Mouse (Mus musculus) thymus, adult 2 months (tissue): ENCODE data around the gene Pinlyp. TPM values are rescaled to one million over a fixed set of nuclear protein-coding genes. Genes with fewer than 3 reads are reported as not detected.

ENCODE experiments used
- DNase-seq: peaks from one replicate; pipeline ENCODE4 v3.0.0; 2021
- H3K27ac ChIP-seq: fragments of 200-500 bp; 2 replicates; pipeline ENCODE4 v1.5.1; 2012; ENCODE audit warnings: low read length, control low read depth; ENCODE audit not compliant: control insufficient read depth, insufficient read depth
- H3K27me3 ChIP-seq: fragments of 200-500 bp; 2 replicates; pipeline ENCODE4 v1.6.1; 2012; ENCODE audit warnings: mild to moderate bottlenecking, low read length, moderate library complexity, mixed read lengths; ENCODE audit not compliant: control insufficient read depth, insufficient read depth
- H3K36me3 ChIP-seq: fragments of 200-500 bp; 2 replicates; pipeline ENCODE4 v1.6.1; 2012; ENCODE audit warnings: mild to moderate bottlenecking, low read length, moderate library complexity; ENCODE audit not compliant: control insufficient read depth, insufficient read depth
- H3K4me1 ChIP-seq: fragments of 200-500 bp; replicated peaks from 2 replicates; pipeline ENCODE4 v1.6.1; 2012; ENCODE audit warnings: low read length; ENCODE audit not compliant: control insufficient read depth, insufficient read depth
- H3K4me3 ChIP-seq: fragments of 200-500 bp; 2 replicates; pipeline ENCODE4 v1.5.1; 2012; ENCODE audit warnings: mild to moderate bottlenecking, low read length, control low read depth, moderate library complexity; ENCODE audit not compliant: control insufficient read depth, insufficient read depth
- CTCF ChIP-seq: fragments of 200-500 bp; IDR thresholded peaks from 2 replicates; pipeline ENCODE4 v1.5.1; 2012; ENCODE audit warnings: mild to moderate bottlenecking, control low read depth, low read length, moderate library complexity, borderline replicate concordance; ENCODE audit not compliant: control insufficient read depth, poor library complexity, insufficient read depth; ENCODE audit errors: extremely low read depth
- POLR2A ChIP-seq: fragments of 200-500 bp; IDR thresholded peaks from 2 replicates; pipeline ENCODE4 v1.6.1; 2012; ENCODE audit warnings: mild to moderate bottlenecking, low read length, control low read depth, moderate library complexity; ENCODE audit not compliant: control insufficient read depth, poor library complexity, insufficient read depth; ENCODE audit errors: extremely low read depth
- WGBS: fragments of 180-500 bp; shearing (Covaris S2); methylation state at CpG from one replicate; pipeline ENCODE4 v1.1.7; 2018; 5-methylcytosine and 5-hydroxymethylcytosine counted together
- polyA plus RNA-seq: library from polyadenylated mRNA; depleted of rRNA; stranded (reverse); fragments of >200 nt; gene quantifications from 2 replicates; pipeline ENCODE4 v1.2.3, GENCODE M21; 2012

The Pinlyp gene
- polyA plus RNA-seq, 1 experiment = 5.4 TPM

DNA sequence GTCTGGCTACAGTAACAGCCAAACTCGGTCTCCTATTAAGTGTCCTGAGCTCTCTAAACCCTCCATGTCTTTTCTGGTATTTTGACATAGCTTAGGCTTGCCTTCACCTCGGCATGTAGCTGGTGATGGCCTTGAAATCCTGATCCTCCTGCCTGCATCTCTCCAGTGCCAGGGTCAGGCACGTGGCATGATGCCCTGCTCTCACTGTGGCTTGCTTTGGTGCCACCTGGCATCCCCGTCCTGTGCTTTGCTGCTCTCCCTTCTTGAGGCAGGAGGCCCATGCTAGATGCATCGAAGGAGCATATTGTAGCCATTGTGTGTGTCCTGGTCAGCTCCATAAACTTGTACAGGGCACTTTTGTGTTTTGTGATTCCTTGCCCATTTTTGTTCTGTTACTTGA is 8.3 kb downstream of the Pinlyp start:
- Histone ChIP-seq H3K4me1 (no peaks in the 10 kb centered on the region), H3K27me3 (no peaks in the 10 kb centered on the region), H3K36me3 (peaks cover 7% of the 10 kb centered on the region; the same call in 1 of the 2 replicates), H3K4me3 (no peak overlapping the region), H3K27ac (no peak overlapping the region)
- DNase-seq = no peak
- TF ChIP-seq CTCF = no peak
- no peak for TF ChIP-seq POLR2A
- WGBS = 80% methylated on average over 5 of the region's 5 CpGs

DNA sequence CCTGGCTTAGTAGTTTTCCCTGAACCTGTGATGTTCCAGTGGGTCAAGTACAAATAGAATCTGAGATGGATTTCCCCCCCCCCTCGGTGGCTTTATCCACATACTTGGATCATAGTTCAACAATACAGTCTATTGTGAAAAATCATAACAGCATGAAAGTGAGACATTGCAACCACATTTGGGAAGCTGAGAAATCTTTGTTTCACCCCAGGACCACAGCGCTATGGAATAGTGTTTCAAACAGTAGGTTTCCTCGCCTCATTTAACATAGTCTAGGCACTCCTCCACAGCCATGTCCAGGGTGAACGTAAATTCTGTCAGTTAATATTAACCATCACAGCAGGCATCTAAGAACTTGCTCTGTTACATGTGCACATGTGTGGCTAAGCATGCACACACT is 8.8 kb downstream of the Pinlyp start:
- 93% methylated on average over 4 of the region's 4 CpGs for WGBS
- no peak overlapping the region for H3K4me3 ChIP-seq
- H3K4me1 ChIP-seq = peaks cover 3% of the 10 kb centered on the region; the same call in 1 of the 2 replicates
- TF ChIP-seq POLR2A (no peak), CTCF (no peak)
- H3K27ac ChIP-seq = no peak overlapping the region
- no peak for DNase-seq
- no peaks in the 10 kb centered on the region for H3K27me3 ChIP-seq
- peaks cover 7% of the 10 kb centered on the region; the same call in 1 of the 2 replicates for H3K36me3 ChIP-seq

DNA sequence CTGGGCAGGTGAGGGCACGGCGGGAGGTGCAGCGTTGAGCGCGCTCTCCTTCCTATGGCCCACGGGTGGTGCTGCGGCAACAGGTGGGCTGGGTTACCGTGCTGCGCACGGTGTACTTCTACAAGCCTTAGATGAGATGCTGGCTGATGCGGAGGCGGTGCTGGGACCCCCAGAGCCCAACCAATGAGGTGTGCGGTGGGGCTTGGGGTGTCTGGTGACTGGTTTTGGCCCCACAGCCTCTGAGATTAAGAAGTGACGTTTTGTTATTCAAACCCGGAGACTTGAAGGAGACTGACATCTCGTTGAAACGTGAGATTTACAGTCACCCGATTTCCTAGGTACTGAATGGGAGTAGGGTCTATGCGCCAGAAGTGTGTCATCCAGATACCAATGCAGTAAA is 11.6 kb downstream of the Pinlyp start:
- WGBS = 95% methylated on average over 19 of the region's 19 CpGs
- DNase-seq = no peak
- Histone ChIP-seq H3K27me3 (no peaks in the 10 kb centered on the region), H3K4me1 (peaks cover 21% of the 10 kb centered on the region), H3K36me3 (peaks cover 7% of the 10 kb centered on the region; the same call in 1 of the 2 replicates), H3K27ac (no peak overlapping the region), H3K4me3 (no peak overlapping the region)
- TF ChIP-seq CTCF (no peak), POLR2A (no peak)

DNA sequence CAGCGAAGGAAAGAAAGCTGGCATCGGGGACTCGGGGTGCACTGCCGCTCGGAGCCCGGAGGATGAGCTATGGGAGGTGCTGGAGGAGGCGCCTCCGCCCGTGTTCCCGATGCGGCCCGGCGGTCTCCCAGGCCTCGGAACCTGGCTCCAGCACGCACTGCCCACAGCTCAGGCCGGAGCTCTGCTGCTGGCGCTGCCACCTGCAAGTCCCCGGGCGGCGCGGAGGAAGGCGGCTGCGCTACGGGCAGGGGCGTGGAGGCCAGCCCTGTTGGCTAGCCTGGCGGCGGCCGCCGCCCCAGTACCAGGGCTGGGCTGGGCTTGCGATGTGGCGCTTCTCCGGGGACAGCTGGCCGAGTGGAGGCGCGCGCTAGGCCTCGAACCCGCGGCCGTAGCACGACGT is 12.1 kb downstream of the Pinlyp start:
- H3K27ac ChIP-seq = no peak overlapping the region
- WGBS = 96% methylated on average over 42 of the region's 42 CpGs
- TF ChIP-seq CTCF = no peak
- TF ChIP-seq POLR2A = no peak
- H3K4me3 ChIP-seq = no peak overlapping the region
- H3K27me3 ChIP-seq = no peaks in the 10 kb centered on the region
- peaks cover 7% of the 10 kb centered on the region; the same call in 1 of the 2 replicates for H3K36me3 ChIP-seq
- peaks cover 21% of the 10 kb centered on the region for H3K4me1 ChIP-seq
- no peak for DNase-seq

DNA sequence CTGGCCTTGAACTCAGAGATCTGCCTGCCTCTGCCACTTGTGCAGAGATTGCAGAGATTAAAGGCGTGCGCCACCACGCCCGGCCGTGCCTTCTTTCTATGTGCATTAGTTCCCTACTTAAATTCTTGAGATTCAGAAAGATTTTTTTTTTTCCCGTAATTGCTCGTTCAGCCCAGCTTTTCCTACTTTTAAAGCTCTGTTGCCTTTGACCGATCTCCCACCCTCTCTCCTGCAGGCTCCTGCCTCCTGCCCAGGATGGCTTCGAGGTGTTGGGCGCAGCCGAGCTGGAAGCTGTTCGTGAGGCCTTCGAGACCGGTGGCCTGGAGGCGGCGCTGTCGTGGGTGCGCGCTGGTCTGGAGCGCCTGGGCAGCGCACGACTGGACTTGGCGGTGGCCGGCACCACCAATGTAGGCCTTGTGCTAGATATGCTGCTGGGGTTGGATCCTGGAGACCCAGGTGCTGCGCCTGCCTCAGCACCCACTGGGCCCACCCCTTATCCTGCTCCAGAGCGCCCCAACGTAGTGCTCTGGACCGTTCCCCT is 12.8 kb downstream of the Pinlyp start:
- Histone ChIP-seq H3K36me3 (peaks cover 7% of the 10 kb centered on the region; the same call in 1 of the 2 replicates), H3K4me1 (peaks cover 21% of the 10 kb centered on the region), H3K4me3 (no peak overlapping the region), H3K27me3 (no peaks in the 10 kb centered on the region), H3K27ac (no peak overlapping the region)
- no peak for DNase-seq
- no peak for TF ChIP-seq POLR2A
- TF ChIP-seq CTCF = no peak
- over 99% methylated on average over 28 of the region's 28 CpGs for WGBS

DNA sequence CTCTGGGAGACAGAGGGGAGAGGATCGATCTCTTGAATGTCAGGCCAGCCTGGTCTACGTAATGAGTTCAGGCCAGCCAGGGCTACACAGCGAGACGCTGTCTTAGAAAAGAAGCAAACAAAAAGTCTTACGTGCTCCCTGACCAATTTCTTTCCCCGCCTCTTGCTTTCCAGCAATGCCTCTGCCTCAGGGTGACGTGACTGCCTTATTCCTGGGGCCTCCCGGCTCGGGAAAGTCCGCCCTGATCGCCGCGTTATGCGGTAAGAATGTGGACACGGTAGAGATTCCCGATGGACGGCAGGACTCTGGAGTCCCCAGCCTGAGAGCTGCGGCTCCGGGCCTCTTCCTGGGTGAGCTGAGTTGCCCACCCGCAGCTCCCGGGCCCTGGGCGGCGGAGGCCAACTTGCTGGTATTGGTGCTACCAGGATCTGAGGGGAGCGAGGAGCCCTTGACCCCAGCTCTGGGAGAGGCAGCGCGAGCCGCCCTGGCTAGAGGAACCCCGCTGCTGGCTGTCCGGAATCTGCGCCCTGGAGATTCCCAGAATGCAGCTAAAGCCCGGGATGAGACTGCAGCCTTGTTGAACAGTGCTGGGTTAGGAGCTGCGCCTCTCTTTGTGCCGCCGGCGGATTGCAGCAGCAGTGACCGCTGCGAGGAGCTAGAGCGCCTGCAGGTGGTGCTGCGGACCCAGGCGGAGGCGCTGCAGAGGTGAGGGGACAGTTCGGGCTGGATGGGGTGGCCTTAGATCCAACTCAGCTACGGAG is 14.5 kb downstream of the Pinlyp start:
- Histone ChIP-seq H3K27ac (peak overlapping the region; percentile 4; the same call in 1 of the 2 replicates), H3K4me3 (peak overlapping the region; percentile 70), H3K4me1 (peaks cover 21% of the 10 kb centered on the region), H3K27me3 (no peaks in the 10 kb centered on the region), H3K36me3 (peaks cover 7% of the 10 kb centered on the region; the same call in 1 of the 2 replicates)
- TF ChIP-seq POLR2A (peak; percentile 38; the same call in 1 of the 2 replicates), CTCF (peak; percentile 70; the same call in 1 of the 2 replicates)
- 3% methylated on average over 43 of the region's 43 CpGs for WGBS
- peak; percentile 76 for DNase-seq
